Mouse (Mus musculus): ENCODE data around the gene Ppp1r2. TPM values are rescaled to one million over a fixed set of nuclear protein-coding genes. Genes with fewer than 3 reads are reported as not detected.
"Not testable (repeated sequence)": the region's sequence is repeated elsewhere in the genome, so short reads cannot be mapped to it uniquely, and the experiment has no call there.

The Ppp1r2 gene
- total RNA-seq (2021) = 100 to 1,000 TPM in 1 of 2 experiments, 10 to 100 TPM in 1; 97.4 to 101 TPM
- long read RNA-seq, experiment 1, full-length matches to known transcripts = 271 of 288 reads
- long read RNA-seq, experiment 1, partial matches to known transcripts = 12 of 288 reads
- long read RNA-seq, experiment 1, other reads (novel, unspliced or antisense) = 5 of 288 reads
- long read RNA-seq, experiment 2, full-length matches to known transcripts = 193 of 205 reads
- long read RNA-seq, experiment 2, partial matches to known transcripts = 5 of 205 reads
- long read RNA-seq, experiment 2, other reads (novel, unspliced or antisense) = 7 of 205 reads

- DNase-seq = peak; percentile 97 to 98
- intact Hi-C loops (cut with DNase I) = loop anchor here (2.0 to 5.0 kb wide), 3 partner anchors 42 to 74 kb away; partner anchors contain the start of gene Acap2
Measured at GRCm38 (mm10) chr16:31274674-31275460, at the start of gene Ppp1r2. Gene Ppp1r2, minus strand, starts transcription at chr16:31275277.

- intact Hi-C loops (cut with DNase I) = no loop called here
- no peak for DNase-seq
Measured at GRCm38 (mm10) chr16:31321501-31321900, 46.4 kb upstream of the Ppp1r2 start.

- no peak for DNase-seq
- intact Hi-C loops (cut with DNase I) = no loop called here
Measured at GRCm38 (mm10) chr16:31320954-31321353, 45.9 kb upstream of the Ppp1r2 start.

GRCm38 (mm10) chr16:31319723-31320122 is 44.6 kb upstream of the Ppp1r2 start:
- not testable (repeated sequence) for DNase-seq
- intact Hi-C loops (cut with DNase I) = loop anchor here (5.0 kb wide), 1 partner anchor 42 kb away; the partner anchor contains the start of gene Ppp1r2

GRCm38 (mm10) chr16:31319316-31319715 is 44.2 kb upstream of the Ppp1r2 start:
- intact Hi-C loops (cut with DNase I) = loop anchor here (5.0 kb wide), 1 partner anchor 42 kb away; the partner anchor contains the start of gene Ppp1r2
- no peak for DNase-seq

DNA sequence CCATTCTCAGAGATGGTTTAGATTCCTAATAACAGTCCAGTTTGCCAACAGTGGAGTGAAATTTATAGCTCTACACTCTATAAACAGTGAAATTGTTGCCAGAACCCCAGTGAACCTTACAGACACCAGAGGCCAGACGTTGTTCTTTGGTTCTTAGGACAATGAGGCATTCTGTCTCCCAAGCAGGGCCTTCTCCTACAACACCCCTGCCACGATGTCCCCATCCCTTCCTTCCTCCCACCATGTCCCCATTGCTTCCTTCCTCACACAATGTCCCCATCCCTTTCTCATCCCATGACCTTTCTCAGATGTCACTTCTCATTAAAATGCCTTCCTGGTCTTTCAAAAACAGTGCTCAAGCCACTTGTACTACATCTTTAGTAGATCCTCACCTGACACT is 43.3 kb upstream of the Ppp1r2 start:
- intact Hi-C loops (cut with DNase I) = loop anchor here (5.0 kb wide), 1 partner anchor 41 kb away; the partner anchor contains the start of gene Ppp1r2
- no peak for DNase-seq

- DNase-seq = peak; percentile 65 to 69
- intact Hi-C loops (cut with DNase I) = loop anchor here (5.0 kb wide), 1 partner anchor 39 kb away; the partner anchor contains the start of gene Ppp1r2
Measured at GRCm38 (mm10) chr16:31316246-31317143, 41.4 kb upstream of the Ppp1r2 start.

- DNase-seq = no peak
- intact Hi-C loops (cut with DNase I) = loop anchor here (5.0 kb wide), 1 partner anchor 38 kb away; the partner anchor contains the start of gene Ppp1r2
Measured at GRCm38 (mm10) chr16:31315294-31315693, 40.2 kb upstream of the Ppp1r2 start.

DNA sequence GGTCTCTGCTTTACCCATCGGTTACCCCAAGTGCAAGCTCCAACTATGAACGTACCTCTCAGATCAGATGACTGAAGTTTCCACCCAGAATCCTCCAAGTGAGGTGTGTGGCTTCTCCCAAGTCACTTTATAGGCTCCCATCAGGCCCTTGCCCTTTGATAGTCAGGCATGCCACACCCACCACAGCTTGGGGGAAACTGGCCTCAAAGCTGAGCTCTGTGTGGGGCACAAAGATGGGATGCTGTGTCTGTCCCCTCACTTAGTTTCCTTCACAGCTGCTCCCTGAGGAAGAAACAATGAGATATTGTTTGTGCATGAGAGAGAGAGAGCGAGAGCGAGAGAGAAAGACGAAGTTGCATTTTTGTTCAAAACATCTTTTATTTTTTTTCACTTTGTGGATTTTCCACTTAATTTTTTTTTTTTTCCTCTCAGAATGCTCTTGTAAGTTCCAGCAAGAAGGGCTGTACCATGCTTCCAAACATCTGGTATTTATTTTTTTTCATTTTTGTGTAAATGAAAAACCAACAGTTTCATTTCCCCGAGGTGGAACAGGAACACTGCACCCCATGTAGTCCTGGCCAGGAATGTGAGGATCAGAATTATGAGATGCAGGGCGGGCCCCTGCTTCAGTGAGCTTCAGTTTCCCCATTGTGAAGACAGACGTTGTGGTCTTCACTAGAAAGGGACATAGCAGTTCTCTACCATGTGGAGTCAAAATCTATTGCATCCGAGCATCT is 39.6 kb upstream of the Ppp1r2 start, which contains the start of gene Apod:
Gene Apod, minus strand, starts transcription at position 312 of the 737 bp plus-strand sequence.
- intact Hi-C loops (cut with DNase I) = loop anchor here (5.0 kb wide), 1 partner anchor 37 kb away; the partner anchor contains the start of gene Ppp1r2
- DNase-seq = no peak

DNA sequence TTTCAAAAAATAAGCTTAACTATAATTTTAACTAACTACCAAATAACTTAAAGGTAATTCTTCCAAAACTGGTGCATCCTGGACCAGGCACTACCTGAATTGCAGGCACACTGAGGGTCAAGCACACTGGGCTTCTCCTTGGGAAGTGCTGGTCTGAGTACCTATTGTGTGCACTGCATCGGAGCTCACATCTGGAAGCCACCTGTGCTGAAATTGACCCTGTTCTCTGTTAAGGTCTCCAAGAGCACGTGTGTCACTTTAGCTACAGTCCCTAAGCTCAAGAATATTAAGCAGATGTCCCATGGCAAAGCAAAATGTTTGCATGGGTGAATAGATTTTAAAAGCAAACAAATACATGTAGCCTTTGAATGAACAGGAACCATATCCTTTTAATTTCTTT is 38.5 kb upstream of the Ppp1r2 start:
- no peak for DNase-seq
- intact Hi-C loops (cut with DNase I) = no loop called here

DNA sequence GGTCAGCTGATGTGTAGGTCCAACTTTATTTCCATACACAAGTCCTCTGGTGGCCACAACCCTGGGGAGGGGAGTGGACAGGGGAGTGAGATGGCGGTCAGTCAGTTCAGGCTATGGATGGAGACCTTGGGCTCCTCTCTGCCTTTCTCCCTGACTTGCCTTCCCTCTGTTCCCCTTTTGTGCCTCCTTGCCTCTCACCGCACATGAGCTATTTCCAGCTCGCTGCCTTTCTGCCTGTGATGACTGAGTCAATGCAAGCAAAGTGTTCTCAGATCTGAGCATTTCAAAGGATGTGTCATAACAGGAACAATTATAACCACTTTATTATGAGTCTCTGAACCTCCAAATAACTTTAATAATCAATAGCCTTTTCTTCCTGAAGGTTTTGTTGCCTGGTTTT is 37.2 kb upstream of the Ppp1r2 start:
- no peak for DNase-seq
- intact Hi-C loops (cut with DNase I) = no loop called here

DNA sequence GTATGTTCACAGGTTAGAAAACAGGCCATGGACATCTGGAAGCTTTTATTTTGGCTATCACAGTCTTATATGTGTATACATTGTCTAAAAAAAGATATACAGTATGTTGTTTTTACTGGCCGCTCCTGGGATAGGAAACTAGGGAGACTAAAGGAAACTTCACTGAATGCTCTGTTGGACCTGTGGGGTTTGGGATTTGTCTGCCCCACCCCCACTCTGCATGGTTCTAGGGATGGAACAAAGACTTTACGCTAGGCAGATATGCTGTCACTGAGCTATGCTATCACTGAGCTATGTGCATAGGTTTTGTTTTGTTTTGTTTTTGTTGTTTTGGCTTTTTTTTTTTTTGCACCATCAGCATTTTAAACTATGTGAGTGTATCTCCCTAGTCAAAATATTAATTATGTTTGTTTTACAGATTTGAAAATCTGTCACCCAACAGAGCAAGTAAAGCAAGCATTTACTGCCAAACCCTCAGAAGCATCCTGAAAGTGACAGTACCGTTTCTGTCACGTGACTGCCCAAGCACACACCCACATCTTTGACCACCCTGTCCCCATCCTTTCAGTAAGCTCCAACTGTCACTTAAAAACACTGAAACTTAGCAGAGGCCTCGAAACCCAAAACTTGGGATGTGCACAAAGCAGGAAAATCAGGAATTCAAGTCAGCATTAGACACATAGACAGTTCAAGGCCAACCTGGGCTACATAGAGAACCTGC is 30.3 kb upstream of the Ppp1r2 start:
- DNase-seq = no peak
- intact Hi-C loops (cut with DNase I) = no loop called here

GRCm38 (mm10) chr16:31303276-31303675 is 28.2 kb upstream of the Ppp1r2 start:
- peak; percentile 34 to 36 for DNase-seq
- intact Hi-C loops (cut with DNase I) = no loop called here

DNA sequence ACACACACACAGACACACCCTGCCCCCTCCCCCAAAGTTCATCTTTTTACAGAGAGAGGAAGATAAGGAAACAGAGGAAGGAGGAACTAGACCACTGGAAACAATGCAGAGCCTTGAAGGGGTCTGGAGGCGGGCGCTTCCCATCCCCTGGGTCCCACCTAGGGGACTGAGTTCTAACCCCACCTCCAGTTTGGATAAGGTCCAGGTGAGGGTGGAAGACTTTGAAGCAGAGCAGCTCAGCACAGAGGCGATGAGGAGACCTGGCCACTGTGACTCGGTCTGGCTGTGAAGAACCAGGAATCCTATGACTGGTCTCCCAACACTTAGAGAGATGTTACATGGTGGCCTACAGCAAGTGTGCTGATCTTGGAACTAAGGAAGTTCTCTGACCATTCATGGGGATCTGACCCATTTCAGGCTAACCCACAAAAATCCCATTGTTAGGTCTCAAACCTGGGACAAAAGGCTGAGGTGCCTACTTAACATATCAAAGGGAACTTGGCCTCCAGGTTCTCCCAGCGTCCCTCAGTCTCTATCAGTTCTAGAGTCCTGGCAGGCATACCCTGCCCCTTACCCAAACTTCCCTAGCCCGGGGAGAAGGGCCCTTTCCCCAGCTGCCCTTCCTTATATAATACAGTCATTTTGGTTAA is 25.9 kb upstream of the Ppp1r2 start:
- intact Hi-C loops (cut with DNase I) = no loop called here
- no peak for DNase-seq

GRCm38 (mm10) chr16:31300467-31300866 is 25.4 kb upstream of the Ppp1r2 start:
- intact Hi-C loops (cut with DNase I) = no loop called here
- no peak for DNase-seq

- intact Hi-C loops (cut with DNase I) = no loop called here
- no peak for DNase-seq
Measured at GRCm38 (mm10) chr16:31299960-31300353, 24.9 kb upstream of the Ppp1r2 start.

- DNase-seq = no peak
- intact Hi-C loops (cut with DNase I) = no loop called here
Measured at GRCm38 (mm10) chr16:31299164-31299959, 24.3 kb upstream of the Ppp1r2 start.

Data from heart, postnatal 14 days (tissue).